Mouse (Mus musculus) left cerebral cortex, postnatal 4 days (tissue): Measurements from ENCODE around the gene Taar7b. TPM values are rescaled to one million over a fixed set of nuclear protein-coding genes. Genes with fewer than 3 reads are reported as not detected.
A peak's percentile ranks its signal among the peaks of the same experiment; 100 is the strongest.

Experiments
- DNase-seq: peaks from one replicate; pipeline ENCODE4 v3.0.0-alpha.2; 2022
- intact Hi-C: fragments of 180-260 bp; cut with DNase I; formaldehyde crosslinking; loops from one replicate; pipeline ENCODE4 v1.15.1; 2025
- total RNA-seq, 2 experiments: library from RNA; stranded (reverse); gene quantifications; 2 replicates each; pipeline ENCODE4 v1.2.3; 2021

The Taar7b gene
- total RNA-seq: not detected

- intact Hi-C loops: no loop called here
- no peak for DNase-seq
Observed at GRCm38 (mm10) chr10:23999639-24000038, at the start of gene Taar7b. Taar7b (plus strand) TSS chr10:23999939.

- peak; percentile 20 for DNase-seq
- intact Hi-C loops: no loop called here
Observed at GRCm38 (mm10) chr10:23951714-23952113, 48.0 kb upstream of the Taar7b start.

GRCm38 (mm10) chr10:23959071-23959470, 40.7 kb upstream of the Taar7b start:
- peak; percentile 24 for DNase-seq
- intact Hi-C loops: no loop called here

GRCm38 (mm10) chr10:23960444-23960915, 39.3 kb upstream of the Taar7b start, which contains the start of gene Taar4:
Taar4 (plus strand) TSS chr10:23960494.
- DNase-seq: no peak
- intact Hi-C loops: no loop called here

GRCm38 (mm10) chr10:23963444-23963843, 36.3 kb upstream of the Taar7b start:
- peak; percentile 78 for DNase-seq
- intact Hi-C loops: no loop called here

GRCm38 (mm10) chr10:23964921-23965610, 34.7 kb upstream of the Taar7b start:
- intact Hi-C loops: no loop called here

GRCm38 (mm10) chr10:23970656-23971165, 29.0 kb upstream of the Taar7b start, which contains the start of gene Taar5:
Taar5 (plus strand) TSS chr10:23970706.
- DNase-seq: no peak
- intact Hi-C loops: loop anchor here (10.0 kb wide), 1 partner anchor 144 kb away; no protein-coding TSS in a partner anchor

More at GRCm38 (mm10) chr10:23964921-23965610, 34.7 kb upstream of the Taar7b start:
- DNase-seq: no peak

GRCm38 (mm10) chr10:23971256-23971655, 28.5 kb upstream of the Taar7b start:
- intact Hi-C loops: loop anchor here (10.0 kb wide), 1 partner anchor 144 kb away; no protein-coding TSS in a partner anchor

GRCm38 (mm10) chr10:23977958-23978357, 21.8 kb upstream of the Taar7b start:
- intact Hi-C loops: loop anchor here (10.0 kb wide), 1 partner anchor 137 kb away; no protein-coding TSS in a partner anchor
- DNase-seq: no peak

More at GRCm38 (mm10) chr10:23971256-23971655, 28.5 kb upstream of the Taar7b start:
- DNase-seq: no peak

- peak; percentile 81 for DNase-seq
- intact Hi-C loops: loop anchor here (10.0 kb wide), 1 partner anchor 136 kb away; no protein-coding TSS in a partner anchor
Observed at GRCm38 (mm10) chr10:23978901-23979705, 20.6 kb upstream of the Taar7b start.

GRCm38 (mm10) chr10:23985546-23985945, 14.2 kb upstream of the Taar7b start, which contains the start of gene Taar6:
Taar6 (minus strand) TSS chr10:23985646.
- intact Hi-C loops: no loop called here

GRCm38 (mm10) chr10:23986419-23986818, 13.3 kb upstream of the Taar7b start:
- DNase-seq: no peak
- intact Hi-C loops: no loop called here

More at GRCm38 (mm10) chr10:23985546-23985945, 14.2 kb upstream of the Taar7b start, which contains the start of gene Taar6:
- no peak for DNase-seq

GRCm38 (mm10) chr10:23993381-23993780, 6.4 kb upstream of the Taar7b start, which contains the start of gene Taar7a:
Taar7a (minus strand) TSS chr10:23993481.
- intact Hi-C loops: no loop called here
- DNase-seq: no peak

- no peak for DNase-seq
- intact Hi-C loops: no loop called here
Observed at GRCm38 (mm10) chr10:24006442-24006841, 6.7 kb downstream of the Taar7b start.

GRCm38 (mm10) chr10:24007034-24007433, 7.3 kb downstream of the Taar7b start:
- intact Hi-C loops: no loop called here
- DNase-seq: no peak

- no peak for DNase-seq
- intact Hi-C loops: no loop called here
Observed at GRCm38 (mm10) chr10:24008143-24008542, 8.4 kb downstream of the Taar7b start.

- intact Hi-C loops: no loop called here
- DNase-seq: no peak
Observed at GRCm38 (mm10) chr10:24026922-24027321, 27.2 kb downstream of the Taar7b start, which contains the start of gene Taar7d. Taar7d (plus strand) TSS chr10:24027222.

- DNase-seq: no peak
- intact Hi-C loops: no loop called here
Observed at GRCm38 (mm10) chr10:24031347-24031746, 31.6 kb downstream of the Taar7b start.

GRCm38 (mm10) chr10:24037314-24037713, 37.6 kb downstream of the Taar7b start, which contains the start of gene Taar7e:
Taar7e (plus strand) TSS chr10:24037614.
- DNase-seq: no peak
- intact Hi-C loops: no loop called here

- DNase-seq: no peak
- intact Hi-C loops: no loop called here
Observed at GRCm38 (mm10) chr10:24040120-24040869, 40.6 kb downstream of the Taar7b start.
